Mouse (Mus musculus): Measurements from ENCODE around the gene Vmn2r46. TPM values are rescaled to one million over a fixed set of nuclear protein-coding genes. Genes with fewer than 3 reads are reported as not detected.
"Not testable (repeated sequence)": the region's sequence is repeated elsewhere in the genome, so short reads cannot be mapped to it uniquely, and the experiment has no call there.

Vmn2r46 gene
- not detected in 2 replicates for polyA plus RNA-seq (2015; fragmentation: Nextera tagmentation; extraction: Ambion mirVana)

GRCm38 (mm10) chr7:9770471-9770870 lies at the start of gene Vmn2r46:
Vmn2r46 (minus strand) TSS chr7:9770571.
- H3K9ac ChIP-seq; H3K4me1 ChIP-seq; H3K27ac ChIP-seq; H3K36me3 ChIP-seq (replicated peaks); H3K4me3 ChIP-seq; H3K27me3 ChIP-seq (replicated peaks); ATAC-seq (replicated peaks); H3K4me2 ChIP-seq; H3K9me3 ChIP-seq: not testable (repeated sequence)
- no CpG with 5 or more reads among the region's 1 CpGs for WGBS

Other genes with a start within 250 kb of the Vmn2r46 start
- gene Vmn2r47, start 70.8 kb upstream of the Vmn2r46 start, polyA plus RNA-seq (2015; fragmentation: Nextera tagmentation; extraction: Ambion mirVana) = not detected in 2 replicates
- not detected in 2 replicates for gene Vmn2r48, start 183.0 kb upstream of the Vmn2r46 start, polyA plus RNA-seq (2015; fragmentation: Nextera tagmentation; extraction: Ambion mirVana)
- not detected in 2 replicates for gene Vmn2r49, start 221.7 kb upstream of the Vmn2r46 start, polyA plus RNA-seq (2015; fragmentation: Nextera tagmentation; extraction: Ambion mirVana)

Measured in midbrain, embryonic 15.5 days (tissue).